Mouse (Mus musculus) kidney, embryonic 14.5 days (tissue): ENCODE measurements around the gene Tmem120b. TPM values are rescaled to one million over a fixed set of nuclear protein-coding genes. Genes with fewer than 3 reads are reported as not detected.

Experiments
- ATAC-seq: fragments of 200-750 bp; cut with Nextera tagmentation; 2 replicates; pipeline ENCODE4 v1.8.0; 2017; ENCODE audit warnings: moderate number of reproducible peaks, mild to moderate bottlenecking, moderate TSS enrichment, moderate library complexity; ENCODE audit not compliant: low FRiP score, low TSS enrichment
- H3K27ac ChIP-seq: fragments of 300-500 bp; sonication (generic); 2 replicates; pipeline ENCODE4 v1.5.1; 2014; ENCODE audit warnings: low read depth, mild to moderate bottlenecking, low read length, moderate library complexity, mixed read lengths
- H3K27me3 ChIP-seq: fragments of 300-500 bp; sonication (generic); 2 replicates; pipeline ENCODE4 v1.6.1; 2014; ENCODE audit warnings: mild to moderate bottlenecking, low read length; ENCODE audit not compliant: control insufficient read depth, insufficient read depth
- H3K36me3 ChIP-seq: fragments of 300-500 bp; sonication (generic); 2 replicates; pipeline ENCODE4 v1.6.1; 2014; ENCODE audit warnings: low read length, mixed read lengths; ENCODE audit not compliant: control insufficient read depth, insufficient read depth
- H3K4me1 ChIP-seq: fragments of 300-500 bp; sonication (generic); 2 replicates; pipeline ENCODE4 v1.6.1; 2014; ENCODE audit warnings: low read length, mixed read lengths; ENCODE audit not compliant: control insufficient read depth, insufficient read depth
- H3K4me2 ChIP-seq: fragments of 300-500 bp; sonication (generic); replicated peaks from 2 replicates; pipeline ENCODE4 v1.6.1; 2014; ENCODE audit warnings: low read depth, mild to moderate bottlenecking, low read length
- H3K4me3 ChIP-seq: fragments of 300-500 bp; sonication (generic); 2 replicates; pipeline ENCODE4 v1.5.1; 2014; ENCODE audit warnings: mild to moderate bottlenecking, low read length
- H3K9ac ChIP-seq: fragments of 300-500 bp; sonication (generic); 2 replicates; pipeline ENCODE4 v1.6.1; 2014; ENCODE audit warnings: low read depth, mild to moderate bottlenecking, low read length, moderate library complexity
- H3K9me3 ChIP-seq: fragments of 300-500 bp; sonication (generic); 2 replicates; pipeline ENCODE4 v1.6.1; 2016; ENCODE audit warnings: low read length; ENCODE audit not compliant: control insufficient read depth
- WGBS: fragments of 180-500 bp; shearing (Covaris S2); extraction: QIAGEN DNeasy Blood & Tissue Kit; methylation state at CpG from one replicate; pipeline ENCODE4 v1.1.7; 2014; 5-methylcytosine and 5-hydroxymethylcytosine counted together
- polyA plus RNA-seq: library from polyadenylated mRNA; unstranded; fragments of >200 nt; fragmentation: Nextera tagmentation; extraction: Ambion mirVana; gene quantifications from 2 replicates; pipeline ENCODE4 v1.2.1, GENCODE M21; 2014

Tmem120b gene
- polyA plus RNA-seq, 1 experiment from 2014 or later: 12.0 TPM

- no peak overlapping the region for H3K27ac ChIP-seq
- H3K36me3 ChIP-seq: no peaks in the 10 kb centered on the region
- H3K4me2 ChIP-seq: no peak overlapping the region
- WGBS: 78% methylated on average over 18 of the region's 18 CpGs
- no peaks in the 10 kb centered on the region for H3K27me3 ChIP-seq
- no peak overlapping the region for H3K9ac ChIP-seq
- 0 out of 2 replicates have a peak, but pooled peaks cover 3% of the 10 kb centered on the region for H3K9me3 ChIP-seq
- ATAC-seq: 0 out of 2 replicates have a peak, but pooled peaks have one; percentile 13
- H3K4me1 ChIP-seq: peaks cover 7% of the 10 kb centered on the region; the same call in 1 of the 2 replicates
- H3K4me3 ChIP-seq: no peak overlapping the region
Observed at GRCm38 (mm10) chr5:123125638-123126406, 57.6 kb downstream of the Tmem120b start.

- 64% methylated on average over 6 of the region's 6 CpGs for WGBS
Observed at GRCm38 (mm10) chr5:123127031-123127430, 58.8 kb downstream of the Tmem120b start.

GRCm38 (mm10) chr5:123128426-123129169, 60.4 kb downstream of the Tmem120b start:
- Histone ChIP-seq H3K36me3 (no peaks in the 10 kb centered on the region), H3K27ac (no peak overlapping the region), H3K4me2 (no peak overlapping the region), H3K4me3 (no peak overlapping the region), H3K4me1 (peaks cover 21% of the 10 kb centered on the region), H3K9ac (no peak overlapping the region), H3K27me3 (no peaks in the 10 kb centered on the region), H3K9me3 (no peaks in the 10 kb centered on the region)
- no peak for ATAC-seq
- WGBS: 56% methylated on average over 10 of the region's 10 CpGs

More at GRCm38 (mm10) chr5:123127031-123127430, 58.8 kb downstream of the Tmem120b start:
- H3K27ac ChIP-seq: no peak overlapping the region
- no peak overlapping the region for H3K4me3 ChIP-seq
- no peaks in the 10 kb centered on the region for H3K27me3 ChIP-seq
- H3K4me1 ChIP-seq: peaks cover 13% of the 10 kb centered on the region
- no peaks in the 10 kb centered on the region for H3K36me3 ChIP-seq
- 0 out of 2 replicates have a peak, but pooled peaks cover 3% of the 10 kb centered on the region for H3K9me3 ChIP-seq
- no peak for ATAC-seq
- no peak overlapping the region for H3K4me2 ChIP-seq
- H3K9ac ChIP-seq: no peak overlapping the region

GRCm38 (mm10) chr5:123129170-123129757, 61.0 kb downstream of the Tmem120b start:
- Histone ChIP-seq H3K36me3 (peaks cover 2% of the 10 kb centered on the region; the same call in 1 of the 2 replicates), H3K4me1 (peaks cover 24% of the 10 kb centered on the region), H3K27ac (no peak overlapping the region), H3K27me3 (no peaks in the 10 kb centered on the region), H3K4me2 (no peak overlapping the region), H3K9me3 (no peaks in the 10 kb centered on the region), H3K9ac (no peak overlapping the region), H3K4me3 (no peak overlapping the region)
- WGBS: 87% methylated on average over 10 of the region's 10 CpGs
- ATAC-seq: no peak

GRCm38 (mm10) chr5:123130030-123130813, 62.0 kb downstream of the Tmem120b start:
- ATAC-seq: no peak
- Histone ChIP-seq H3K9me3 (no peaks in the 10 kb centered on the region), H3K36me3 (peaks cover 8% of the 10 kb centered on the region; the same call in 1 of the 2 replicates), H3K9ac (no peak overlapping the region), H3K27me3 (no peaks in the 10 kb centered on the region), H3K4me3 (no peak overlapping the region), H3K4me2 (no peak overlapping the region), H3K27ac (no peak overlapping the region), H3K4me1 (peaks cover 34% of the 10 kb centered on the region)
- WGBS: 87% methylated on average over 9 of the region's 9 CpGs

GRCm38 (mm10) chr5:123130814-123131148, 62.6 kb downstream of the Tmem120b start:
- peaks cover 39% of the 10 kb centered on the region for H3K4me1 ChIP-seq
- no peak for ATAC-seq
- peaks cover 10% of the 10 kb centered on the region; the same call in 1 of the 2 replicates for H3K36me3 ChIP-seq
- H3K4me2 ChIP-seq: no peak overlapping the region
- no peaks in the 10 kb centered on the region for H3K27me3 ChIP-seq
- H3K27ac ChIP-seq: no peak overlapping the region
- WGBS: 88% methylated on average over 5 of the region's 5 CpGs
- no peak overlapping the region for H3K4me3 ChIP-seq
- H3K9me3 ChIP-seq: no peaks in the 10 kb centered on the region
- no peak overlapping the region for H3K9ac ChIP-seq

GRCm38 (mm10) chr5:123132308-123133071, 64.3 kb downstream of the Tmem120b start, which contains the start of gene Rhof:
Rhof (minus strand) TSS chr5:123132692.
- H3K36me3 ChIP-seq: peaks cover 13% of the 10 kb centered on the region; the same call in 1 of the 2 replicates
- 4% methylated on average over 42 of the region's 44 CpGs for WGBS
- ATAC-seq: peak; percentile 67
- peak within 1 kb of the TSS; percentile 69; the same call in 1 of the 2 replicates for H3K27ac ChIP-seq
- H3K4me2 ChIP-seq: peak within 1 kb of the TSS; percentile 77
- no peaks in the 10 kb centered on the region for H3K9me3 ChIP-seq
- H3K9ac ChIP-seq: peak within 1 kb of the TSS; percentile 47
- H3K4me1 ChIP-seq: peaks cover 56% of the 10 kb centered on the region
- peak within 1 kb of the TSS; percentile 39 for H3K4me3 ChIP-seq
- H3K27me3 ChIP-seq: no peaks in the 10 kb centered on the region
